Mouse (Mus musculus): Measurements from ENCODE around the gene Myo10. TPM values are rescaled to one million over a fixed set of nuclear protein-coding genes. Genes with fewer than 3 reads are reported as not detected.

Gene Myo10
- total and polyA plus RNA-seq, 2 experiments from 2014 or later: 29.2 to 30.0 TPM

DNA sequence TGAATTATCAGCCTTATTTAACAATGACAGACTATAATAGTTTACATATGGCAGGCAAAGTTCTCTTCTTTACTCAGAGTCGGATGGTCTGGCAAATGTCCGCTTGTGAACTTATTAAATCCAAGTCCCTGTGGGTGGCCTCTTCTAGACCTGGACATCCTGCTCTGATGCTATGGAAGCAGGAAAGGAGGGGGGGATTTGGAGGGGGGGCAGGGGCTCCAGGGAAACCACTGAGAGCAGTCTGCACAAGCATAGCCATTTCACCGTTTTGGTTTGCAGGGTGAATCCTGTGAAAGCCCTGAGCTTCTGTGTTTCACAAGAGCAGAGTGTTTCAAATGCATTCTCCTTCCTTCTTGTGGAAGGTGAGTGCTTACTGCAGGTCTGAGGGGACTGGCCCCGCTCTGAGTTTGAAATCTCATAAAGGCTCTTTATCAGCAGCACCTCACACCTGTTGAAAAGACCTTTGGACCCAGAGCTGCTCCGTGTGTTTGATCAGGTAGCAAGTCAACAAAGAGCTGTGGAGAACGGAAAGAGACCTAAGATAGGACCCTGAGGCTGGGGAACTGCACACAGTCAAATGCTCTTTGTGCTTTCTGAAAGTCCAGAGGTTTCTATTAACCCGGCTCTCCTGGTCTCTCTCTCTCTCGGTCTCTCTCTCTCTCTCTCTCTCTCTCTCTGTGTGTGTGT, 40.7 kb downstream of the Myo10 start:
- Histone ChIP-seq H3K4me1 (ENCODE audit: insufficient read depth, low read length) (no peaks in the 10 kb centered on the region), H3K36me3 (ENCODE audit: insufficient read depth, low read length) (no peaks in the 10 kb centered on the region), H3K4me2 (ENCODE audit: low read depth, low read length) (no peak overlapping the region), H3K9me3 (ENCODE audit: low read length) (no peaks in the 10 kb centered on the region), H3K27ac (no peak overlapping the region), H3K4me3 (ENCODE audit: low read length) (no peak overlapping the region), H3K27me3 (ENCODE audit: insufficient read depth, low read length) (no peaks in the 10 kb centered on the region), H3K9ac (replicated peaks; ENCODE audit: low read length) (no peak overlapping the region)
- DNase-seq (ENCODE audit: low spot score) (no peak), ATAC-seq (no peak)
- TF ChIP-seq CTCF (IDR thresholded peaks at IDR 0.05; ENCODE audit: low read depth): no peak
- 49% methylated on average over 8 of the region's 8 CpGs for WGBS

DNA sequence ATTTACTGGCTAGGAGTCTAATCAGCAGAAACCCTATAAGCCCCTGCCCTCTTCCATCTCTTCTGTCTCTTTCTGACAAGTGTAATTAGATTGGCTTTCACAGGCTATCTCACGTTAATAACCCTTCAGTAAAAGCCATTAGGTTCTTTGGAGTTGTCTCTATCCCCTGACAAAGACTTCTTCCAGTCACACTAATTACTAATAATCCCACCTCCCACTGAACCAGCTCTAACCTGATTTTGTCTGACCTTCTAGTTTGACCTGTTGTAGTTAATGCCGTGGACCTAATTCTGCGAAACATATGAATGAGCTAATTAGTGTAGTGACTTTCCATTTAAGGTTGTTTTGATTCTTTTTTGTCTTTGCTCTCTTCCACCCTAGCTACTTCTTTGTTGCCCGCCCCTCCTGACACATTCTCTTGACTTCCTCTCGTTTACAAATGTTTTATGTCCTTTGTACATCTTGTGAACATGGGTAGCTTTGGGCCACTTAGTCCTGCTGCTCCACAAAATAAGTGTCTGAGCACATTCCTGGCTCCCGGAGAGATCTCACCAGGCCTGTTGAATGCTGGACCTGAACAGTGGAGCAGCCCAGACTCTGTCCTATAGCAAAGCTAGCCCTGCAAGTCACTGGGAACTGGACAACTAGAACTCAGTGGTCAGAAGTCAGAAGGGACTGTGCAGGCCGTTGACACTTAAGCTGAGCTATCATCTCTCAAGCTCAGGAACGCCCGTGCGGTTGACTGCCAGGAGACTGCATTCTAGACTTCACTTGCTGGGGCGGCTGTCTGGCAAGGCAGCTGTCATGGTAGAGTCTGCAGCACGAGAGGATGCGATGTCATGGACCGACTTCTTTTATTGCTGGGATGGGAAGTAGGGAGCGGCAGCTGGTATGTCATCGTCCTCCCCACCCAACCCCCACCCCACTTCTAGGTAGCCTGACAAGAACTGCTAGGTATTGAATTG, 47.2 kb downstream of the Myo10 start:
- no peaks in the 10 kb centered on the region for H3K27me3 ChIP-seq (ENCODE audit: insufficient read depth, low read length)
- no peak overlapping the region for H3K4me2 ChIP-seq (ENCODE audit: low read depth, low read length)
- WGBS: 43% methylated on average over 16 of the region's 16 CpGs
- no peak overlapping the region for H3K4me3 ChIP-seq (ENCODE audit: low read length)
- no peaks in the 10 kb centered on the region for H3K36me3 ChIP-seq (ENCODE audit: insufficient read depth, low read length)
- no peak overlapping the region for H3K27ac ChIP-seq
- ATAC-seq (no peak), DNase-seq (ENCODE audit: low spot score) (no peak)
- no peaks in the 10 kb centered on the region; the same call in 1 of the 2 replicates for H3K4me1 ChIP-seq (ENCODE audit: insufficient read depth, low read length)
- no peaks in the 10 kb centered on the region for H3K9me3 ChIP-seq (ENCODE audit: low read length)
- no peak for TF ChIP-seq CTCF (IDR thresholded peaks at IDR 0.05; ENCODE audit: low read depth)
- no peak overlapping the region for H3K9ac ChIP-seq (replicated peaks; ENCODE audit: low read length)

DNA sequence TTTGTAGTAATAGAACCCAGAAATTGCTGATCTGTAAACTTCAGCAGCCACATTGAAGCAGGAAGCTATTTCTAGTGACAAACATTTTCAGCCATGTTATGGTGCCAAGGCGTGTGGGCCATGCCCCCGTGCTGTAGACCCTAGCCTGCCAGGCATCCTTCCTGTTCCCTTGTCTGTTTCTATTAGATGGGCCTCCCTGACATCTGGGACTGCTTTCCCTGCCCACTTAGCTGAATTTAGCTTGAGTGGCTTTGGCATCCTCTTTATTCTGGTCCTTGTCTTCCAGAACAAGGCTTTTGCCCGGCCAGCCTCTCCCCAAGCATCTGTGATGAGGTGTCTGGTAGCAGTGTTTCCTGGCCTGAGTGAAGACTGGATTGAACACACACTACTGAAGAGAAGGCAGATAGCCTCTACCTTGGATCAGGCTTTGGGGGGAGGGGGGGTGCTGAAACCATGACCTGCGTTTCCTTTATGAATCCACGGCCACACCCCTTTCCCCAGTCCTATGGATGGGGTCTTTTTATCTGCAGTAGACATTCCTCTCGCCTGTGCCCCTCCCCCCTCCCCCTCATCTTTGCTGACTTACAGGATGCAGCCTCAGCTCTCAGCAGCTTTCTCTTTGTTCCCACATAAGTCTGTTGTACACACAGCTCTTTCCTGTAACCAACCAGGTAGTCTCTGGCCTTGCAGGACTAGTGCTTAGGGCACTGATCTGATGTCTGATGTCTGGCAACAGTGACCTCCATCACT, 51.1 kb downstream of the Myo10 start:
- Histone ChIP-seq H3K27ac (peak overlapping the region; percentile 42), H3K27me3 (ENCODE audit: insufficient read depth, low read length) (no peaks in the 10 kb centered on the region), H3K9me3 (ENCODE audit: low read length) (no peaks in the 10 kb centered on the region), H3K9ac (replicated peaks; ENCODE audit: low read length) (no peak overlapping the region), H3K4me1 (ENCODE audit: insufficient read depth, low read length) (peaks cover 8% of the 10 kb centered on the region), H3K4me3 (ENCODE audit: low read length) (no peak overlapping the region), H3K4me2 (ENCODE audit: low read depth, low read length) (no peak overlapping the region), H3K36me3 (ENCODE audit: insufficient read depth, low read length) (no peaks in the 10 kb centered on the region)
- TF ChIP-seq CTCF (IDR thresholded peaks at IDR 0.05; ENCODE audit: low read depth): no peak
- 29% methylated on average over 6 of the region's 6 CpGs for WGBS
- DNase-seq (ENCODE audit: low spot score) (peak; percentile 69), ATAC-seq (peak; percentile 39)

GRCm38 (mm10) chr15:25674099-25674931, 52.0 kb downstream of the Myo10 start:
- H3K4me1 ChIP-seq (ENCODE audit: insufficient read depth, low read length): peaks cover 8% of the 10 kb centered on the region
- 36% methylated on average over 17 of the region's 17 CpGs for WGBS
- H3K27ac ChIP-seq: peak overlapping the region; percentile 42; the same call in 1 of the 2 replicates
- peak; percentile 44; the same call in 1 of the 2 replicates for ATAC-seq
- H3K36me3 ChIP-seq (ENCODE audit: insufficient read depth, low read length): no peaks in the 10 kb centered on the region
- H3K4me2 ChIP-seq (ENCODE audit: low read depth, low read length): no peak overlapping the region
- no peak overlapping the region for H3K4me3 ChIP-seq (ENCODE audit: low read length)
- no peak for TF ChIP-seq CTCF (IDR thresholded peaks at IDR 0.05; ENCODE audit: low read depth)
- H3K27me3 ChIP-seq (ENCODE audit: insufficient read depth, low read length): no peaks in the 10 kb centered on the region
- H3K9ac ChIP-seq (replicated peaks; ENCODE audit: low read length): no peak overlapping the region
- no peaks in the 10 kb centered on the region for H3K9me3 ChIP-seq (ENCODE audit: low read length)
- DNase-seq (ENCODE audit: low spot score): peak; percentile 44

GRCm38 (mm10) chr15:25674932-25675250, 52.6 kb downstream of the Myo10 start:
- Histone ChIP-seq H3K27me3 (ENCODE audit: insufficient read depth, low read length) (no peaks in the 10 kb centered on the region), H3K9ac (replicated peaks; ENCODE audit: low read length) (no peak overlapping the region), H3K4me1 (ENCODE audit: insufficient read depth, low read length) (peaks cover 9% of the 10 kb centered on the region), H3K4me2 (ENCODE audit: low read depth, low read length) (no peak overlapping the region), H3K4me3 (ENCODE audit: low read length) (no peak overlapping the region), H3K36me3 (ENCODE audit: insufficient read depth, low read length) (no peaks in the 10 kb centered on the region), H3K27ac (peak overlapping the region; percentile 42; the same call in 1 of the 2 replicates), H3K9me3 (ENCODE audit: low read length) (no peaks in the 10 kb centered on the region)
- no peak for TF ChIP-seq CTCF (IDR thresholded peaks at IDR 0.05; ENCODE audit: low read depth)
- ATAC-seq (no peak), DNase-seq (ENCODE audit: low spot score) (peak; percentile 27)
- WGBS: 61% methylated on average over 4 of the region's 4 CpGs

DNA sequence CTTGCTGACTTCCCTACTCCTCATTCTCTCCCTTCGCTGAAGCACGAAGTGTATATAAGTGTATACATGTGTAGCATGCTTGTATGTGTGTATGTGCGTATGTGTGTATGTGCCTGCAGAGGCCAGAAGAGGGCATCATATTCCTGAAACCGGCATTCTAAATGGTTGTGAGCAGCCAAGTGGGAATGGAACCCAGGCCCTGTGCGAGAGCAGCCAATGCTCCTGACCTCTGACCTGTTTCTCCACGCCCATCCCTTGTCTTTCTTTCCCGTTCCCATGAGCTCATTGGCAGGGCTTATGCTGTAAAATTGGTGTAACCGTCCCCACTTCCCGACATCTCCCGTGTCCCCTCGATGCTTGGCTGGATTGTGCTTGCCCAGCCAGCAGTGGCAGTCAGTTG, 53.0 kb downstream of the Myo10 start:
- no peaks in the 10 kb centered on the region for H3K27me3 ChIP-seq (ENCODE audit: insufficient read depth, low read length)
- WGBS: 75% methylated on average over 11 of the region's 11 CpGs
- H3K4me2 ChIP-seq (ENCODE audit: low read depth, low read length): no peak overlapping the region
- H3K27ac ChIP-seq: peak overlapping the region; percentile 42
- TF ChIP-seq CTCF (IDR thresholded peaks at IDR 0.05; ENCODE audit: low read depth): peak; percentile 20; the same call in 1 of the 2 replicates
- H3K36me3 ChIP-seq (ENCODE audit: insufficient read depth, low read length): no peaks in the 10 kb centered on the region
- no peaks in the 10 kb centered on the region for H3K9me3 ChIP-seq (ENCODE audit: low read length)
- no peak overlapping the region for H3K4me3 ChIP-seq (ENCODE audit: low read length)
- DNase-seq (ENCODE audit: low spot score): no peak
- no peak for ATAC-seq
- no peak overlapping the region for H3K9ac ChIP-seq (replicated peaks; ENCODE audit: low read length)
- peaks cover 13% of the 10 kb centered on the region for H3K4me1 ChIP-seq (ENCODE audit: insufficient read depth, low read length)

All from hindbrain, postnatal 0 days (tissue).